Mouse (Mus musculus) hindbrain, embryonic 14.5 days (tissue): ENCODE data around the gene Nol4l. TPM values are rescaled to one million over a fixed set of nuclear protein-coding genes. Genes with fewer than 3 reads are reported as not detected.
A peak's percentile ranks its signal among the peaks of the same experiment; 100 is the strongest.

Experiments
- ATAC-seq: fragments of 200-750 bp; cut with Nextera tagmentation; 2 replicates; pipeline ENCODE4 v1.8.0; 2017; ENCODE audit warnings: moderate number of reproducible peaks, mild to moderate bottlenecking, moderate TSS enrichment, moderate library complexity; ENCODE audit not compliant: low FRiP score
- DNase-seq: peaks from one replicate; pipeline ENCODE4 v3.0.0-alpha.2; 2015; ENCODE audit warnings: low spot score
- H3K27ac ChIP-seq: fragments of 300-500 bp; sonication (generic); 2 replicates; pipeline ENCODE4 v1.5.1; 2014; ENCODE audit warnings: mild to moderate bottlenecking, moderate library complexity
- H3K27me3 ChIP-seq: fragments of 300-500 bp; sonication (generic); 2 replicates; pipeline ENCODE4 v1.6.1; 2014; ENCODE audit warnings: mild to moderate bottlenecking, low read length, mixed read lengths; ENCODE audit not compliant: control insufficient read depth, insufficient read depth
- H3K36me3 ChIP-seq: fragments of 300-500 bp; sonication (generic); replicated peaks from 2 replicates; pipeline ENCODE4 v1.6.1; 2014; ENCODE audit not compliant: control insufficient read depth, insufficient read depth
- H3K4me1 ChIP-seq: fragments of 300-500 bp; sonication (generic); replicated peaks from 2 replicates; pipeline ENCODE4 v1.6.1; 2014; ENCODE audit warnings: antibody characterized with exemption, low read length, mixed read lengths; ENCODE audit not compliant: control insufficient read depth, insufficient read depth
- H3K4me2 ChIP-seq: fragments of 300-500 bp; sonication (generic); replicated peaks from 2 replicates; pipeline ENCODE4 v1.6.1; 2014; ENCODE audit warnings: mild to moderate bottlenecking, moderate library complexity
- H3K4me3 ChIP-seq: fragments of 300-500 bp; sonication (generic); replicated peaks from 2 replicates; pipeline ENCODE4 v1.5.1; 2014; ENCODE audit warnings: mild to moderate bottlenecking, low read length
- H3K9ac ChIP-seq: fragments of 300-500 bp; sonication (generic); 2 replicates; pipeline ENCODE4 v1.6.1; 2014
- H3K9me3 ChIP-seq: fragments of 300-500 bp; sonication (generic); 2 replicates; pipeline ENCODE4 v1.6.1; 2016; ENCODE audit warnings: low read length; ENCODE audit not compliant: control insufficient read depth
- WGBS: fragments of 180-500 bp; shearing (Covaris S2); extraction: QIAGEN DNeasy Blood & Tissue Kit; methylation state at CpG from one replicate; pipeline ENCODE4 v1.1.7; 2014; 5-methylcytosine and 5-hydroxymethylcytosine counted together
- polyA plus RNA-seq: library from polyadenylated mRNA; unstranded; fragments of >200 nt; fragmentation: Nextera tagmentation; extraction: Ambion mirVana; gene quantifications from 2 replicates; pipeline ENCODE4 v1.2.1, GENCODE M21; 2014

Gene Nol4l
- polyA plus RNA-seq: 44.8 and 49.8 TPM in 2 replicates

- ATAC-seq: peak; percentile 38
- no peak for DNase-seq
- 1% methylated on average over 42 of the region's 86 CpGs for WGBS
Measured at GRCm38 (mm10) chr2:153529931-153530766, at the start of gene Nol4l. TSS of gene Nol4l (minus strand) at chr2:153529971.

GRCm38 (mm10) chr2:153577122-153577521 lies 47.4 kb upstream of the Nol4l start:
- H3K9me3 ChIP-seq: no peaks in the 10 kb centered on the region
- no peak overlapping the region for H3K9ac ChIP-seq
- no peak overlapping the region for H3K27ac ChIP-seq
- no peaks in the 10 kb centered on the region for H3K36me3 ChIP-seq
- H3K4me3 ChIP-seq: no peak overlapping the region
- 35% methylated on average over 4 of the region's 4 CpGs for WGBS
- no peak overlapping the region for H3K4me2 ChIP-seq
- no peaks in the 10 kb centered on the region for H3K4me1 ChIP-seq
- ATAC-seq (no peak), DNase-seq (no peak)
- no peaks in the 10 kb centered on the region for H3K27me3 ChIP-seq

More at GRCm38 (mm10) chr2:153529931-153530766, at the start of gene Nol4l:
- H3K9me3 ChIP-seq: no peaks in the 10 kb centered on the region
- H3K27me3 ChIP-seq: no peaks in the 10 kb centered on the region
- peaks cover 18% of the 10 kb centered on the region for H3K4me1 ChIP-seq
- peak within 1 kb of the TSS; percentile 94 for H3K27ac ChIP-seq
- peak within 1 kb of the TSS; percentile 87 for H3K4me3 ChIP-seq
- no peaks in the 10 kb centered on the region for H3K36me3 ChIP-seq
- peak within 1 kb of the TSS; percentile 92 for H3K4me2 ChIP-seq
- H3K9ac ChIP-seq: peak within 1 kb of the TSS; percentile 95

GRCm38 (mm10) chr2:153576150-153576549 lies 46.4 kb upstream of the Nol4l start:
- Histone ChIP-seq H3K4me1 (no peaks in the 10 kb centered on the region), H3K9me3 (no peaks in the 10 kb centered on the region), H3K27ac (no peak overlapping the region), H3K9ac (no peak overlapping the region), H3K4me2 (no peak overlapping the region), H3K4me3 (no peak overlapping the region), H3K36me3 (no peaks in the 10 kb centered on the region), H3K27me3 (no peaks in the 10 kb centered on the region)
- no peak for ATAC-seq
- DNase-seq: no peak
- 81% methylated on average over 3 of the region's 3 CpGs for WGBS

GRCm38 (mm10) chr2:153575554-153575953 lies 45.8 kb upstream of the Nol4l start:
- no peaks in the 10 kb centered on the region for H3K9me3 ChIP-seq
- no peaks in the 10 kb centered on the region for H3K4me1 ChIP-seq
- no peak overlapping the region for H3K27ac ChIP-seq
- no peaks in the 10 kb centered on the region for H3K36me3 ChIP-seq
- ATAC-seq (no peak), DNase-seq (no peak)
- WGBS: 53% methylated on average over 6 of the region's 6 CpGs
- H3K27me3 ChIP-seq: no peaks in the 10 kb centered on the region
- H3K9ac ChIP-seq: no peak overlapping the region
- H3K4me3 ChIP-seq: no peak overlapping the region
- H3K4me2 ChIP-seq: no peak overlapping the region

GRCm38 (mm10) chr2:153573101-153573500 lies 43.3 kb upstream of the Nol4l start:
- H3K36me3 ChIP-seq: no peaks in the 10 kb centered on the region
- H3K27ac ChIP-seq: no peak overlapping the region
- no peaks in the 10 kb centered on the region for H3K9me3 ChIP-seq
- H3K4me3 ChIP-seq: no peak overlapping the region
- H3K27me3 ChIP-seq: no peaks in the 10 kb centered on the region
- WGBS: 87% methylated on average over 9 of the region's 9 CpGs
- no peak for ATAC-seq
- DNase-seq: no peak
- no peak overlapping the region for H3K4me2 ChIP-seq
- H3K9ac ChIP-seq: no peak overlapping the region
- no peaks in the 10 kb centered on the region for H3K4me1 ChIP-seq

- no peaks in the 10 kb centered on the region for H3K36me3 ChIP-seq
- no peak for ATAC-seq
Measured at GRCm38 (mm10) chr2:153568541-153568940, 38.8 kb upstream of the Nol4l start.

GRCm38 (mm10) chr2:153568013-153568412 lies 38.2 kb upstream of the Nol4l start:
- DNase-seq: no peak
- Histone ChIP-seq H3K4me1 (no peaks in the 10 kb centered on the region), H3K27ac (no peak overlapping the region), H3K4me2 (no peak overlapping the region), H3K27me3 (no peaks in the 10 kb centered on the region), H3K9ac (no peak overlapping the region), H3K4me3 (no peak overlapping the region), H3K9me3 (no peaks in the 10 kb centered on the region), H3K36me3 (no peaks in the 10 kb centered on the region)
- ATAC-seq: no peak
- WGBS: 81% methylated on average over 4 of the region's 4 CpGs

More at GRCm38 (mm10) chr2:153568541-153568940, 38.8 kb upstream of the Nol4l start:
- no peak overlapping the region for H3K27ac ChIP-seq
- no peak overlapping the region for H3K4me2 ChIP-seq
- H3K27me3 ChIP-seq: no peaks in the 10 kb centered on the region
- H3K4me1 ChIP-seq: no peaks in the 10 kb centered on the region
- H3K9ac ChIP-seq: no peak overlapping the region
- H3K9me3 ChIP-seq: no peaks in the 10 kb centered on the region
- no peak overlapping the region for H3K4me3 ChIP-seq
- WGBS: 93% methylated on average over 6 of the region's 6 CpGs
- DNase-seq: no peak

- Histone ChIP-seq H3K27me3 (no peaks in the 10 kb centered on the region), H3K9ac (no peak overlapping the region), H3K27ac (no peak overlapping the region), H3K4me3 (no peak overlapping the region), H3K4me2 (no peak overlapping the region), H3K4me1 (peaks cover 24% of the 10 kb centered on the region), H3K9me3 (no peaks in the 10 kb centered on the region), H3K36me3 (no peaks in the 10 kb centered on the region)
- no peak for DNase-seq
- no peak for ATAC-seq
- WGBS: 81% methylated on average over 3 of the region's 3 CpGs
Measured at GRCm38 (mm10) chr2:153564343-153564742, 34.6 kb upstream of the Nol4l start.

GRCm38 (mm10) chr2:153561564-153561963 lies 31.8 kb upstream of the Nol4l start:
- WGBS: 34% methylated on average over 5 of the region's 5 CpGs
- Histone ChIP-seq H3K4me3 (no peak overlapping the region), H3K27me3 (no peaks in the 10 kb centered on the region), H3K27ac (peak overlapping the region; percentile 76), H3K4me2 (peak overlapping the region; percentile 47; the same call in 1 of the 2 replicates), H3K9ac (0 out of 2 replicates have a peak overlapping the region, but pooled peaks have one; percentile 49), H3K9me3 (no peaks in the 10 kb centered on the region), H3K4me1 (peaks cover 24% of the 10 kb centered on the region), H3K36me3 (no peaks in the 10 kb centered on the region)
- DNase-seq: no peak
- ATAC-seq: no peak; the same call in 1 of the 2 replicates
